In genomic region chr6:50215986-50216385, GRCm38 (mm10) we compare ENCODE assay signal across 8 mouse cellular contexts.
"Had no signal": no experiment of that assay in that cellular context is flagged by ENCODE, and none has a peak within 500 bp of the region (broad histone marks: within the 10 kb centered on the region; RNA-seq: fewer than 3 reads in every experiment).

No protein-coding gene starts in this region.

- DNase-seq: layer of hippocampus, postnatal 36 days; left cerebral cortex, postnatal 4 days; liver, postnatal 0 days; lung, postnatal 36 days; right cerebral cortex, postnatal 25 days; spleen, adult 18-20 months; thymus, adult 18-20 months; thymus, postnatal 36 days had no signal
